ENCODE assay signal across 20 mouse cellular contexts in genomic region chr19:3480101-3480500, GRCm38 (mm10).
DNase-seq lines count a peak whose midpoint lies in the region; TF ChIP-seq lines count a peak whose summit lies in the region.
"Had no signal": no experiment of that assay in that cellular context is flagged by ENCODE, and none has a peak within 500 bp of the region (broad histone marks: within the 10 kb centered on the region; RNA-seq: fewer than 3 reads in every experiment).

No protein-coding gene starts in this region.

- TF ChIP-seq CTCF in layer of hippocampus, adult 2 months (conservative IDR thresholded peaks at IDR 0.05): no peak

- peak overlapping the region; percentile 4; the same call in 1 of the 2 replicates for H3K27ac ChIP-seq in layer of hippocampus, adult 2 months
- H3K27ac ChIP-seq: embryonic facial prominence, embryonic 12.5 days; heart, adult 2 months; hindbrain, embryonic 12.5 days; limb, embryonic 12.5 days; macrophage had no signal

- intact Hi-C loops in left cerebral cortex, postnatal 14 days (cut with DNase I): no loop called here

- H3K4me3 ChIP-seq in layer of hippocampus, adult 2 months: no peak overlapping the region
- H3K4me3 ChIP-seq: embryonic facial prominence, embryonic 12.5 days; heart, adult 2 months; hindbrain, embryonic 12.5 days; limb, embryonic 12.5 days had no signal

- peak in 1 of 2 experiments; percentile 49 for DNase-seq in layer of hippocampus, adult 2 months (ENCODE audit: low spot score in 2 of 2)
- DNase-seq in layer of hippocampus, postnatal 25 days (ENCODE audit: extremely low spot score in 1 of 2, low spot score in 1 of 2): no peak
- DNase-seq in brain, adult 2 months (ENCODE audit: low read depth, low spot score): peak; percentile 72
- DNase-seq in left cerebral cortex, postnatal 14 days (ENCODE audit: low spot score in 2 of 2): peak; percentile 48 to 53
- DNase-seq in right cerebral cortex, postnatal 25 days: peak; percentile 61
- DNase-seq in MN1 (ENCODE audit: low spot score): no peak
- no peak for DNase-seq in gastrocnemius, postnatal 4 days (ENCODE audit: low spot score in 2 of 2)
- DNase-seq: adrenal gland, postnatal 36 days; cerebellum, adult 11 months; cerebellum, adult 9-11 months; gastrocnemius, postnatal 14 days; heart, adult 2 months; kidney, adult 18-20 months; kidney, postnatal 4 days; liver, postnatal 0 days; thymus, adult 2 months had no signal

Comparison
In these comparisons a context has a peak if more than half of its experiments do, and no peak if none do; other contexts are left out.
1. DNase-seq: peak in brain, adult 2 months (single experiment), left cerebral cortex, postnatal 14 days (2 of 2) and right cerebral cortex, postnatal 25 days (single experiment); none in layer of hippocampus, postnatal 25 days (0 of 2), MN1 (single experiment) and gastrocnemius, postnatal 4 days (0 of 2).